Mouse (Mus musculus): ENCODE data around the gene Drd4. TPM values are rescaled to one million over a fixed set of nuclear protein-coding genes. Genes with fewer than 3 reads are reported as not detected.
A peak's percentile ranks its signal among the peaks of the same experiment; 100 is the strongest.

Drd4 gene
- total and polyA plus RNA-seq, 3 experiments: not detected

- H3K9me3 ChIP-seq (replicated peaks; ENCODE audit: low read length): no peaks in the 10 kb centered on the region
- in situ Hi-C loops (cut with MboI; ENCODE audit: low pct_ligation_motif_present, low pct_unique_long_range_greater_than_20kb, low sequenced_read_pairs): loop anchor here (10.0 kb wide), 1 partner anchor 99 kb away; no protein-coding TSS in a partner anchor
- dilution Hi-C loops (cut with MboI; ENCODE audit: extremely low pct_ligation_motif_present, extremely low pct_unique_long_range_greater_than_20kb, low sequenced_read_pairs): no loop called here
- H3K27me3 ChIP-seq (replicated peaks): no peaks in the 10 kb centered on the region
- H3K4me1 ChIP-seq (ENCODE audit: control insufficient read depth in 1 of 2, insufficient read depth in 2 of 2): peaks cover 14 to 27% of the 10 kb centered on the region in 2 experiments
- peak within 1 kb of the TSS; percentile 87 for H3K9ac ChIP-seq (ENCODE audit: insufficient read depth, low read depth)
- H3K4me2 ChIP-seq (ENCODE audit: insufficient read depth, low read depth, poor library complexity, severe bottlenecking): peak within 1 kb of the TSS; percentile 58
- no peaks in the 10 kb centered on the region for H3K79me2 ChIP-seq (replicated peaks; ENCODE audit: control insufficient read depth, extremely low read depth, insufficient read depth, poor library complexity, severe bottlenecking)
- no peak for TF ChIP-seq NRF1 (IDR thresholded peaks at IDR 0.05; ENCODE audit: low read depth, low read length)
- TF ChIP-seq NELFE (IDR thresholded peaks at IDR 0.05; ENCODE audit: low read depth, low read length): peak; percentile 74
- no peak for TF ChIP-seq E2F4 (IDR thresholded peaks at IDR 0.05; ENCODE audit: insufficient replicate concordance, low read depth, low read length)
- TF ChIP-seq ZMIZ1 (IDR thresholded peaks at IDR 0.05; ENCODE audit: low read depth, low read length): peak; percentile 72
- TF ChIP-seq USF1 (IDR thresholded peaks at IDR 0.05; ENCODE audit: low read depth, low read length): peak; percentile 64
- TF ChIP-seq RCOR1 (conservative IDR thresholded peaks at IDR 0.05; ENCODE audit: low read depth, low read length): no peak
- peak; percentile 42 for TF ChIP-seq CHD2 (IDR thresholded peaks at IDR 0.05; ENCODE audit: low read length)
- no peak for TF ChIP-seq HCFC1 (IDR thresholded peaks at IDR 0.05; ENCODE audit: low read depth, low read length)
- no peak for TF ChIP-seq UBTF (IDR thresholded peaks at IDR 0.05; ENCODE audit: low read depth, low read length)
- TF ChIP-seq TCF12 (IDR thresholded peaks at IDR 0.05; ENCODE audit: low read depth, low read length): peak; percentile 50; the same call in 1 of the 2 replicates
- peak; percentile 91 for TF ChIP-seq TBP (conservative IDR thresholded peaks at IDR 0.05; ENCODE audit: low read depth, low read length)
- TF ChIP-seq CTCF (conservative IDR thresholded peaks at IDR 0.05 in 1 of 2, IDR thresholded peaks at IDR 0.05 in 1 of 2; ENCODE audit: low read depth in 2 of 2, low read length in 2 of 2): no peak
- TF ChIP-seq MAFK (IDR thresholded peaks at IDR 0.05; ENCODE audit: insufficient replicate concordance, low read length): peak; percentile 87
- TF ChIP-seq PAX5 (IDR thresholded peaks at IDR 0.05; ENCODE audit: low read length): no peak
- peak; percentile 70 for TF ChIP-seq MXI1 (IDR thresholded peaks at IDR 0.05; ENCODE audit: low read depth, low read length)
- peak; percentile 71; the same call in 1 of the 2 replicates for TF ChIP-seq MAZ (IDR thresholded peaks at IDR 0.05; ENCODE audit: low read depth, low read length)
- no peak for TF ChIP-seq KAT2A (IDR thresholded peaks at IDR 0.05; ENCODE audit: insufficient replicate concordance, low read length)
- TF ChIP-seq ZNF384 (IDR thresholded peaks at IDR 0.05; ENCODE audit: low read depth, low read length): no peak
- TF ChIP-seq JUN (IDR thresholded peaks at IDR 0.05; ENCODE audit: insufficient read depth, low read depth, low read length): no peak
- TF ChIP-seq BHLHE40 (IDR thresholded peaks at IDR 0.05; ENCODE audit: low read depth, low read length): peak; percentile 94
- TF ChIP-seq IRF4 (IDR thresholded peaks at IDR 0.05; ENCODE audit: low read depth, low read length): peak; percentile 48; the same call in 1 of the 2 replicates
- TF ChIP-seq USF2 (conservative IDR thresholded peaks at IDR 0.05; ENCODE audit: low read depth, low read length): peak; percentile 61; the same call in 1 of the 2 replicates
- peak; percentile 55; the same call in 1 of the 2 replicates for TF ChIP-seq EP300 (IDR thresholded peaks at IDR 0.05; ENCODE audit: low read length)
- TF ChIP-seq RAD21 (IDR thresholded peaks at IDR 0.05; ENCODE audit: low read depth, low read length): no peak
- peak; percentile 34; the same call in 1 of the 2 replicates for TF ChIP-seq ETS1 (conservative IDR thresholded peaks at IDR 0.05; ENCODE audit: low read depth, low read length)
- peak; percentile 87; the same call in 1 of the 2 replicates for TF ChIP-seq MAX (IDR thresholded peaks at IDR 0.05; ENCODE audit: low read length)
- peak; percentile 77 for TF ChIP-seq POLR2A (IDR thresholded peaks at IDR 0.05; ENCODE audit: low read depth, low read length)
- no peak for TF ChIP-seq ZKSCAN1 (IDR thresholded peaks at IDR 0.05; ENCODE audit: borderline replicate concordance, low read depth, low read length)
- no peak for TF ChIP-seq GABPA (IDR thresholded peaks at IDR 0.05; ENCODE audit: insufficient replicate concordance, low read depth, low read length)
- TF ChIP-seq CHD1 (IDR thresholded peaks at IDR 0.05; ENCODE audit: low read depth, low read length): no peak; the same call in 1 of the 2 replicates
- TF ChIP-seq MEF2A (IDR thresholded peaks at IDR 0.05; ENCODE audit: borderline replicate concordance, low read depth, low read length): peak; percentile 29; the same call in 1 of the 2 replicates
- TF ChIP-seq SMC3 (IDR thresholded peaks at IDR 0.05; ENCODE audit: low read depth, low read length): no peak
- TF ChIP-seq SIN3A (IDR thresholded peaks at IDR 0.05; ENCODE audit: low read length): peak; percentile 90
- TF ChIP-seq POLR2AphosphoS2 (IDR thresholded peaks at IDR 0.05; ENCODE audit: low read depth, low read length): peak; percentile 87; the same call in 1 of the 2 replicates
- no peak for TF ChIP-seq ZC3H11A (IDR thresholded peaks at IDR 0.05; ENCODE audit: low read depth, low read length)
- no peak for TF ChIP-seq JUND (conservative IDR thresholded peaks at IDR 0.05; ENCODE audit: low read depth, low read length)
- TF ChIP-seq ELF1 (IDR thresholded peaks at IDR 0.05; ENCODE audit: low read depth, low read length): 0 out of 2 replicates have a peak, but pooled peaks have one; percentile 17
- TF ChIP-seq MYC (IDR thresholded peaks at IDR 0.05; ENCODE audit: low read depth, low read length): peak; percentile 47
- H3K36me3 ChIP-seq (replicated peaks in 1 of 2; ENCODE audit: control insufficient read depth in 1 of 2, insufficient read depth in 1 of 2, low read length in 1 of 2): peaks cover 36 to 50% of the 10 kb centered on the region in 2 experiments
- H3K4me3 ChIP-seq (replicated peaks in 1 of 3; ENCODE audit: low read depth in 2 of 3, low read length in 2 of 3, poor library complexity in 1 of 3): peak within 1 kb of the TSS; percentile 63 to 83 (median 68)
- peak within 1 kb of the TSS; percentile 80 for H3K27ac ChIP-seq (ENCODE audit: insufficient read depth, low read depth)
- peak; percentile 79 for DNase-seq (ENCODE audit: extremely low read depth)
Observed at GRCm38 (mm10) chr7:141265739-141266561, 25.9 kb upstream of the Drd4 start, which contains the start of gene Irf7. Irf7 (minus strand) TSS chr7:141266481.
